Mouse (Mus musculus): ENCODE data around the gene Mfsd5. TPM values are rescaled to one million over a fixed set of nuclear protein-coding genes. Genes with fewer than 3 reads are reported as not detected.
A peak's percentile ranks its signal among the peaks of the same experiment; 100 is the strongest.

Mfsd5 gene
- 10 to 100 TPM; 31.4 to 33.7 TPM for total RNA-seq (2021)

DNA sequence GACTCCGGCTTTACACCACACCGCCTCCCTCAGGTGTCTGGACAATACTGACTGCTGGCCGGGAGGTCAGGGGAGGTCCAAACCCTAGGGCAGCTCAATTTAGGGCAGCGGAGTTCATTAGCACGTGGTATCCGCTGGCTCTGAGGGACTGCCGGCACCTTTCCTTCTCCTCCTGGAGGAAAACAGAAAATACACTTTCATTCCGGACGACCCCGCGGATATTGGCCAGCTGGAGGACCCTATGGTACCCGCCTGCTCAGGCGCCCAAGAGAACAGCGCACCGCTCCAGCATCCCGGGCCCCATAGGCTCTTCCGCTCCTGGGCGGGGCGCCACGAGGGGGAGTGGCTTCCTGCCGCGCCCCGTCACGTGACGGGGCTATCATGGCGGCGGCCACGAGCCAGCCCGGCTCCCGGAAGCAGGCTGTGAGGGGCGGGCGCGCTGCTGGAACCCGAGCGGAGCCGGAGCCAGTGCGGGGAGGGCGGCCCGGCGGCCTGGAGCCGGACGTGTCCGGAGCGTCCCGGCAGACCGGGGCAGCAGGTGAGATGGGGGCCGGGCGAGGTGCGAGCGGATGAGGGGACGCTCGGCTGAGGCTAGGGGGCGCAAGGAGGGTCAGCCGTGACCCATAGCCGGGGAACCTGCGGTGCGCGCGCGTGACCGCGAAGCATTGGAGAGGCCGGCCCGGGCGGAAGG, at the start of gene Mfsd5:
Gene Mfsd5 (plus strand): TSS at position 363 of the 691 bp plus-strand sequence.
- intact Hi-C loops (cut with DNase I), result no loop called here

DNA sequence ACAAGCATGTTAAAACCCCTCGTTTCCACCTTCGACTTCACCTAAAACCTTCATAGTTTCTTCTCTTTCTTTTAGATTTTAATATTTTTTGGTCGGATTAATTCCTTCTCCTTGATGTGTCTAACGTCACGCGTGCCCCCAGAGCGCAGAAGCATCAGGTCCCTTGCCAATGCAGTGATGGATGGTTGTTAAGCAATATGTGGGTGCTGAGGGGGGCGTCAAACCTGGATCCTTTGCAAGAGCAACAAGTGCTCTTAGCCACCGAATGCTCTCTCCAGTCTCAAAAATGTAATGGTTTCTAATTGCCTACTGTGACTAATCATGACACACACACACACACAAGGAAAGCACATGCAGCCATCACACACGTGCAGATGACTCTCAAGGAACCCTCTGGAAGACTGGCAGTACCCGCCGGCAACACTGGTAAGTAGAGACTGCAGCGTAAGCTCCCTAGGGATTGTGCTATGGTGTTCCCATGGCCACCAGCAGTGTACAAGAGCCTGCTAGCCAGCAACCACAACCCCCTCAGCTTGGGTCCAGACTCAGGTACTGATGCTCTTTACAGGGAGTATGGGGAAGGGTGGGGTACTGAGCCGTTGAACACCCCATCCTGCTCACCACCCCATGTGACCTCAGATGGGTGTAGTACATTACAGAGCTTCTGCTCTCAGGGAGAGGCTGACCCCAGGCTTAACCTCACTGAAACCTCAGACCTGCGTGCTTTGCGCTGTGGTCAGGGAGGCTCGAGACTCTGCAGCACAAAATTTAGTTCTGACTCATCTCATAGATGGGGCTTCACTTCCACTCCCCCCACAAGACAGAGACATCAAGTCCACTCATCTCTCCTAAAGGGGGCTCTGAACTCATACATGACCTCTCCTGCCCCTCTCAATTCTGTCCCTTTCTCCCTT, 48.6 kb upstream of the Mfsd5 start:
- no peak for DNase-seq
- intact Hi-C loops (cut with DNase I), result no loop called here

More for the DNA sequence above, at the start of gene Mfsd5:
- DNase-seq, result peak; percentile 94

DNA sequence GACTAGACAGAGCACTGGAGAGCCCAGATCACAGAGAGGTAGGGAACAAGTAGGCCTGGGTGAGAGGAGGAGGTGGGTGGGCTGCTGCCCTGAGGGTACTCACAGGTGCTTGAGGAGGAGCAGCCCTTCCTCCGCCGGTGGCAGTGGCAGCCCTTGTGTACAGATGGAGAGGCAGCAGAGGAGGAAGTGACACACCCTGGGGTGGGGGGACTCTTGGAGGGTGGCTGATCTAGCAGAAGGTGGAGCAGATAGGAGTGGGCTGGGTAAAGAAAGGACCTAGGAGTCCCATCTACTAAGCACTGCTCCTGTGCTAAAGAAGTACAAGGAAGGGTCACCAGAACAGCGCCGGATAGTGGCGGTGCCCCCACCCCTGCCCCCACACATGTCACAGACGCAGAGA, 47.5 kb upstream of the Mfsd5 start, which contains the start of gene Itgb7:
Gene Itgb7 (minus strand): TSS at position 197 of the 400 bp plus-strand sequence.
- no peak for DNase-seq
- intact Hi-C loops (cut with DNase I), result no loop called here

DNA sequence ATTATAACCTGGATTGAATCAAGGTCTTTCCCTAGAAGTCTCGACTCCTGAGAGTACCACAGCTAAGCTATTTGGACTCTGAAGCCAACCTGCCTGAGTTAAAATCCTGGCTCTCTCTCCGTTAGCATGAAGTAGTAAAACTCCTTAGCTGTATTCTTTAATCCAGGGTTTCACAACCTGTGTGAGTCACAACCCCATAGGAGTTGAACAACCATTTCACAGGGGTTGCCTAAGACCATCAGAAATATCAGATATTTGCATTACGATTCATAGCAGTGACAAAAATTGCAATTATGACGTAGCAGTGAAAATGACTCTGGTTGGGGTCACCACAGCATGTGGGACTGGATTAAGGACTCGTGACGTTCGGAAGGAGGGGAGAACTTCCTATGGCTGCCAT, 46.5 kb upstream of the Mfsd5 start:
- intact Hi-C loops (cut with DNase I), result no loop called here
- no peak for DNase-seq

DNA sequence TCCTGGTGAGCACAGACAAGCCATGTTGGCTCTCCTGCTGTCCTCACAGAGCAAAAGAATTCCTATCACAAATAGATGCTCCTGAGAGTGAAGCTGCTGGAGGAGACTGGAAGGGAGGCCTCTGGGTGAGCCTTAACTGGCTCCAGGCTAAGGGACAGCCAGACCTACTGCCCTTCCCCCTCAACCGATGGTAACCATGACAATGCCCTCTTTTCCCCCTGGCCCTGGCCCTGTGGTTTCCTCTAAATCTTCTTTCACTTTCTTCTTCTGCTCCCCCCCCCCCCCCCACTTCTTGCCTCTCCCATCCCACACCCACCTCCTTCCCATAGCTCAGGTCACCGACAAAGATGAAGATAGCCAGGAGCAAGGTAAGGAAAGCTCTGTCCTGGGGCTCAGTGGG, 45.4 kb upstream of the Mfsd5 start:
- intact Hi-C loops (cut with DNase I), result no loop called here
- DNase-seq, result no peak

DNA sequence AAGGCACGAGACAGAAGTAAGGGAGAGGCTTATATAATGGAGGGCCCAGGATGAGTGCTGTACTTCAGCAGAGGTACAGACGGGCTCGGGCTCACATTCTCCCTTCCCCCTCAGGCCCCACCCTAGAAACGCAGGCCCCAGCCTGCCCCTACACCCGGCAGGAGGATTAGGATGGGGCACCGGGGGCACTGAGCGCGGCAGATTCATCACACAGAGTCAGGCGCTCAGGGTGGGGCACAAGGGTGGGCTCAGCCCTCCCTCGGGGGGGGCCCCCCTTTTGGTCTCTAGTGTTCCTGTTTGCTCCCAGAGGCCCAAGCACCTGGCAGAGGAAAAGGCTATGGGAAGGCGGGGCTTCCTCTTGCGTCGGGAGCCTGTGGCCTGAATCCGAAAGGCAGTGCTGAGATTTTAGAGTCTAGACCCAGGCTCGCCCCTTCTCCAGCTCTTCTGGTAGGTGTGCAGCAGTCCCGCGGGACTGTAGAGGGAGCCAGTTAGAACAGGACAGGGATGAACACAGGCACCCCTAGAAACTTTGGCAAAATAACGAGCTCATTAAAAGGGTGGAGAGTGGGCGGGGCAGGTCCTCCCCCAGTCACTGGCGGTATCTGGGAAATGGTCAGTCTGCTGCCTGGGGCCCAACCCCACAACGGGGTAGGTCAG, 43.8 kb upstream of the Mfsd5 start:
- no peak for DNase-seq
- intact Hi-C loops (cut with DNase I), result no loop called here

DNA sequence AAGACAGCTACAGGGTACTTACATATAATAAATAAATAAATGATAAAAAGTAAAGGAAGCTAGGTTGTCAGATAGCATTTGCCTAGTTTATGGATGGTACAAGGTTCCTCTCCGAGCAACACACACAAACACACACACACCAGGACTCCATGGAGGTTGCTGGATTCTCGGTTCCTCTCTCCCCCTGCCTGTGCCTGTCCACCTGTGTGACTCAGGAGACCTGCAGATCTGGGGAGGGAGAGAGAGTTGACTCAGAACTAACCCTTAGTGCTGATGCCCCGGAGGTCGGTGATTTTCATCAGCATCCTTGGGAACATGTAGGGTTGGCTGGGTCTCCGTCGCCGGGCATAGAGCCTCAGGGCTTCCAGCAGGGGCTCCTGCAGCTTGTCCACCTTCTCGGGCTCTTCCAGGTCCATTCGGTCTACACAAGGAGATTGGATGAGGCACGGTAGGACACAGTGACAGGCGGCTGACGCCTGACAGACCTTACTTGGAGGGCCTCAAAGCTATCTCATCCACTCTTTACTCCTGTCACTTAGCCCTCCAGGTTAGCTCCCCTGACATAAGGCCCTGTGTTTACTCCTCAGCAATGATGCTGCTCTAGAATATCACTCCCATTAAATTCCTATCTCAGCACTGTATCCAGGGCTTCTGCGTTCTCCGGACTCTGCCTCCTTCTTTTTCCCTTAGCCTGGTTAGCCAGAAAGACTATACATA, 40.6 kb upstream of the Mfsd5 start:
- no peak for DNase-seq
- intact Hi-C loops (cut with DNase I), result no loop called here

DNA sequence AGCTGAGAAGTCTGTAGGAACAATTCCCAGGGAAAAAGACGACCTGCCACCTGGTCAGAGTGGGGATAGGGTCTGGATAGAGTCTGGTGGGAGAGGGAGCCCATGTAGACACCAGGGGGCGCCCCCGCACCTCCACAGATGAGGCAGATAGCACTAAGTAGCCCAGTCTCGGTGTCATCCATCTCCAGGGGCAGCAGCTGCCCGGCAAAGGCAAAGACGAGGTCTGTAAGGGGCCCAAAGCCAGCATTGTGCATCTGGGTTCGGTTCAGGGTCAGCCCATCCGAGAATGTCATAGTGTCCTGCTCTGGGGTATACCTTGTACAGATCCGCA, 40.0 kb upstream of the Mfsd5 start:
- peak; percentile 87 for DNase-seq
- intact Hi-C loops (cut with DNase I), result no loop called here

DNA sequence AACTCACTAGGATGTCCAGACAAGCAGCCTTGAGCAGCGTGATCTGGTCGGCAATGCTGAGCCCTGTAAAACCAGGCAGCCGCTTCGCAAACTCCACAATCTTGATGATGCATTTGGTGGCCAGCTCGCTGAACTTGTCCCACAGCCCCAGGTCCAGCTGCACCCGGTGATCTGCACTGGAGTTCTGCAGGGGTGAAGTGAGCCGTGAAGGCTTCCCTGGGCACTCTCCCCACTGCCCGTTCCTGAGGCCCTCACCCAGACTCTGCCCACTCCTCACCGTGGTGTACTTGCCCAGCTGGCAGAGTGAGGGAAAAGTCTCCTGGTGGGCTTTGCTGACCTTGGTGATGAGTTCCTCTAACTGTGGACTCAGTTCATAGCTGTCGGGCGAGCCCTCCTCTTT, 39.4 kb upstream of the Mfsd5 start:
- no peak for DNase-seq
- intact Hi-C loops (cut with DNase I), result no loop called here

DNA sequence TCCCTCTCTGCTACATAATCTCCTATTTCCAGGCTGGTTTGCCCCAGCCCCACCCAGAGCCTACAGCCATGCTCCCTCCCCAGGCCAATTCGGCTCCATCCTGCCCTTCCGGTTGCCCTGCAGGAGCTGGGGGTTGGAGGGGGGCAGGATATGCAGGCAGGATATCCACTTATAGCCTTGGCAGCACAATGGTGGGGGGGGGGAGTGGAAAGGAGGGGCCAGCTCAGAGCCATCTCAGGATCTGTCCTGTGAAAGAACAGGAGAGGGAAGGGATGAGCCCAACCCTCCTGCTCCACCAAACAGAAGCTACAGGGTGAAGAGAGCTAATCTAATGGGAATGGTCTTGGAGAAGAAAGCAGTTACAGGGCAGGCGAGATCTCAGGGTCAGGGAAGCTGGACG, 38.6 kb upstream of the Mfsd5 start:
- no peak for DNase-seq
- intact Hi-C loops (cut with DNase I), result no loop called here

DNA sequence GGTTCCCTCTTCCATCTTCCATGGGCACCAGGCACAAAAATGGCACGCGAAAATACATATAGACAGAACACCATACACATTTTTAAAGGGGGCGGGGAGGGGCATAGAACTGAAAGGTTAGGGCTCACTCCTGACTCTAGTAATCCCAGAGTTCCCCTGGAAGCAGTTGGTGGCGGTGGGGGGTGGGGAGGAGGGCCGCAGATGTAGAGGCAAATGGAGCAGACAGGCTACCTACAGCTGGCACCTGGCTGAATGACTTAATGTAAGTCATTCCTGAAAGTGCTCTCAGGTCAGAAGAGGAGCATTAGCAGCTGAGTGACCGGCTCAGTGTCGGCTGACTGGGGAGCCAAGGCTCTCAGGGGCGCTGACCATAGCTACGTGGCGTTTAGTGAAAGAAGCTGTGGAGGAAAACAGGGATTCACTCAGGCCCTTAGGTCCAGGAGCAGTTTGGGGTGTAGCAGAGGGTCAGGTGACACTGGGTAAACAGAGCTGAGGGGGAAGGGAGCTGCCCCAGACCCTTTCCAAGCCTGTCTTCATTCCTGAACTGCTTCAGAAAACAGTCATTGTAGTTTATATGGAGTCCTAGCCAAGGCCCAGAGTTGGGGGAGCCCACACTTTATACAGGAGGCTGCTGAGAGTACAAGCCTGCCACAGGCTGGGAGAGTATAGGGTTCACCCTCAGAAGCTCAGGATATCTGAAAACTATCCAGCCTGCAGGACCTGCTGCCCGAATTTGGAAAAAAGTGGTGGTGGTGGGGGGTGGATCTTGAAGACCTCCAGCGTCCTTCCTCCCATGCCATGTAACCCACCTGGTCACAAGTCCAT, 36.6 kb upstream of the Mfsd5 start:
- no peak for DNase-seq
- intact Hi-C loops (cut with DNase I), result no loop called here

DNA sequence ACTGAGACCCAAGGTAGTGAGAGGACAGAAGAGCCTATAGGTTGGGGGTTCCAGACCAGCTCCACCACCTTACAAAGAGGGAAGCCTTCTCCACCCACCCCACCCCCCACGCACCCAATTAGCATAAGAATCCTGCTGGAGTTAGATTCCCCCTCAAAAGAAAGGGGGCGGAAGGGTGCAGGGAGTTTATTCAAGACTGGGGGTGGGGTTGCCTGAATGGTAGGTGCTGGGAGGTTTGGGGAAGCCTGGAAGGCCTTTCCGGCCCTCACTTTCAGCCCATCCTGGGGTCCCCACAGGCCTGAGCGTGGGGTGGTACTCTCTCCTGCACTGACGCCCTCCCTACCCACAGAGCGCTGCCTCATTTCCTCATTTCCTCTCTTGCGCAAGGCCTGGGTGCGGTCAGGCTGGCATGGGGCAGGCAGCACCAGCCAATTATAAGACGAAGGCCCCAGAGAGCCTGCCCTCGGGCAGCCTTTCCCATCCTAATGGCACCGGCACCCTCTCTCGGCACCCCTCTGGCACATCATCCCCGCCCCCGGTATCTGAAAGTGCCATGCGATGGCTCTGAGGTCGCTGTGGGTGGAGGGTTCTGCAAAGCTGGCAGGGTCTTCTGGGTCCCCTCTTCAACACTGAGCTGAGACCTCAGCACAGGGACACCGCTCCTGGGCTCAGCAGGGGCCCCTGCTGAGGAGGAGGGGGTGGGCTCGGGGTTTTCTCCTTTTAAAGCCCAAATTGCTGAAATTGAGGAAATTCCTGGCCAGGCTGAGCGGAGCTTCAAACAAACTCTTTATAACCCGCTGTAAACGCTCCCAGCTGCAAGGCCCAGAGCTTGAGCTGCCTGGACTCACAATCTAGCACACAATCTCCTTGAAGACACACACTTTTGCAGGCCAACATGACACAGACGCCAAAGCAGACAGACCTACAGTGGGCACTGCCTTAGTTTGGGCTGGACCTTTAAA, 35.7 kb upstream of the Mfsd5 start:
- DNase-seq, result no peak
- intact Hi-C loops (cut with DNase I), result no loop called here

DNA sequence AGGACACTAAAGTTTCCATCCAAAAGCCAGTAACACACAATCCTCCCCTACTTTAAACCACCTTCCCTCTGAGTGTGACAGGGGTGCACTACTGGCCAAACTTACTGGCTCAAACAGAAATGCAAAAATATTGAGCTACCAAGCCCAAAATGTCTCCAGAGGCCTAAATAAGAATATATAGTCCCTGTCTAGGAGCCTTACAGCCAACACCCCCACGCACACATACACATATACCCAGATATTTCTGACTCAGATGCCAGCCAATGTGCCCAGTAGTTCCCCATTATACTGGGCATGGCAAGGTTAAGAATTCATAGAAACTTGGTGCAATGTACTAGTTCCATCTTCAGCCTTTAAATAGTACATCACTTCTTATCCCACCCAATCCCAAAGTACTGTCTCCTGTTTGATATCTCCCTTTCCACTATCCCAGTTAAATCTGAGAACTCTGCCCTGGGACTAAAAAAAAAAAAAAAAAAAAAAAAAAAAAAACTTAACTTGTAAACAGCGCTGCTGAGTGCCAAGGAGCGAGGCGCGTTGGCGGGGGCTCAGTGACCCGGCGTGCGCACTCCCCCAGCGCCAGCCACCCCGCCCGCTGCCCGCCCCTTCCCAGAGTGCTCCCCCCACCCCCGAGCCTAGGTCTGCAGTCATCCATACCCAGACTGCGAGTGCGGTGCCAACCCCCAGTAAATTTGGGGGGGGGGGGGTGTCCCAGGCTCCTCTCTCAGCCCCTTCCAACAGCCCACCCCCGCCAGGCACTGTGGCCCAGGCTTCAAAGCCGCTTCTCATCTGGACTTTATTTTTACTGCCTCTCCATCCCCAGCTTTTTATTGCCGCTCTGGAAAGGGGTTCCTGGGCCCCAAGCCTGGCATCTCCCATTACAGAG, 34.7 kb upstream of the Mfsd5 start:
- no peak for DNase-seq
- intact Hi-C loops (cut with DNase I), result loop anchor here (5.0 kb wide), 1 partner anchor 83 kb away; the partner anchor contains the start of gene Pfdn5

DNA sequence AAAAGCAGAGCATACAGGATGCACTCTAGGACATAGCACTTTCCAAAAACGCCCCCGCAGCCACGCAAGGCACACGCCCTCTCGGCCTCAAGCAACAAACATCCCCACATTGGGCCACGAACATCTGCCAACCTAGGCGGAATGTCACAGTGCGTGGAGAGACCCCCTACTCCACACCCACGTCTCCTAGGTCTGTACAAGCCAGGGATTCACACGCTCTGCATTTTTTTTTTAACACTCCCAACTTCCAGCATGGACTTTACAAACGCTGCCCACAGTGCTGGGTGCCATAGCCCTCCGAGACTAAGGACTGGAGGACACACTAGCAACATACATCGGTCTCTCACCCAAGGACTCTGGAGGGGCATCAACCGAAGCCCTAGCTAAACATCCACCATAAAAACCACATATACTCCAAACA, 33.8 kb upstream of the Mfsd5 start:
- DNase-seq, result no peak
- intact Hi-C loops (cut with DNase I), result loop anchor here (5.0 kb wide), 1 partner anchor 82 kb away; the partner anchor contains the start of gene Pfdn5

DNA sequence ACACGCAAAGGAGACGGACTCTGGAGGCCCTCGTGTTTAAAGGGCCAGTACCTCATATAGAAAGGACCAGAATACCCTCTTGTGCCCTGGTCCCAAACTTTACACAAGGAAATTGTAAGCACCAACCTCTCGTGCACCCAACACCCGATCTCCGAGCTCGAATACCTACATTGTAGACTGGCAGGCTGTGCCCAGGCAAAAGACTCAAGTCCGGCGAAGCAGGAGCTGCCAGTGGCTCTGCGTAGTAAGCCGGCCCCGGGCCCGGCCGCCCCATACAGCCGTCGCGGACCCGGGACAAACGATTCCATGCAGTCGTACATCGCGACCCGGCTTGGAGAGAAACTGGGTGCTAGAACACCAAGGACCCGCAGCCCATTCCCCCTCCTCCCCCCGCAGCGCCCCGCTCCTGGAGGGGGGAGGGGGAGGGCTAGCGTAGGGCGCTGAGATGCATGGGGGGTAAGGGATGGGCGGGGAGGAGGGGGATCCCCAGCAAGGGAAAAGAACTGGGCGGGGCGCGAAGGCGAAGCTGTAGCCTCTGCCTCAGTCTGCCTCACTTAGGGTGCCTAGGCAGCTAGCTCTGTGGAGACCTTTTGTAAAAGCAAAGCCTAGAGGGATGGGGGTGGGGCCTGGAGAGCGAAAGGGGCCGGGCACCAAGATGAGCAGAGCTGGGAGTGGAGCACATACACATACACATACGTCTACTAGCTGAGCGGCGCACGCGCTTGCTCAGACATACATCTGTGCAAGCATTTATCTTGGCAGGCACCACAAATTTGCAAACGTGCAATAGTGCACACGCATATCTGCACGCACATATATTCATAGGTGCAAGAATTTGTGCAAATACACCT, 33.1 kb upstream of the Mfsd5 start:
- intact Hi-C loops (cut with DNase I), result loop anchor here (5.0 kb wide), 1 partner anchor 81 kb away; the partner anchor contains the start of gene Pfdn5
- peak; percentile 56 for DNase-seq

DNA sequence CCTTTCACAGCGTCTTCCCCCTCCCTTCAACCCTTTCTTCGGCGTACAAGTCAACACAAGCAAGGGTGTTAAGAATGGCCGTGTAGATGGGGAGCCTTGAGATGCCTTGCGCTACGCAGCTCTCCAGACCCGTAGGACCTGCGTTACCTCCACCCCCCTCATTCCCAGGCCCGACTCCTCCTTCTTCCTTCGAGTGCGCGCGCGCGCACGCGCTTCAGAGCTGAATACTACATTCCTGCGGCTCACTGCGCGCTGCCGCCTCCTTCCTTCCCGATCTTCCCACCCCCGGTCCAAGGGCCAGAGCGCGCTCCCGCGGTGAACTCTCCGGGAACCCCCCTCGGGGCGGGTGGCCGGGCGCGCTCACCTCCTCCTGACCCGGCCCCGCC, 32.4 kb upstream of the Mfsd5 start:
- peak; percentile 86 for DNase-seq

More for the DNA sequence above, 32.4 kb upstream of the Mfsd5 start:
- intact Hi-C loops (cut with DNase I), result loop anchor here (5.0 kb wide), 1 partner anchor 80 kb away; the partner anchor contains the start of gene Pfdn5

Measured in left cerebral cortex, postnatal 4 days (tissue).